Mouse (Mus musculus) Patski (cell line): ENCODE measurements at regions not wholly inside any gene's neighbourhood (a gene's known extent, or its start where the extent isn't known, plus 50 kb on each side); places are given as distances from the start of the nearest gene placed in this dataset.

Experiments used
- ATAC-seq: fragments of 100-300 bp; one replicate; pipeline ENCODE4 v1.8.0; 2021
- CTCF ChIA-PET: fragments of 350-600 bp; sonication (Branson Sonifier 250); formaldehyde crosslinking; loops from one replicate; lab custom pipeline; 2022; ENCODE audit warnings: inconsistent platforms; lab: Charles Lee
- POLR2A ChIA-PET: fragments of 350-600 bp; sonication (Branson Sonifier 250); formaldehyde crosslinking; loops from one replicate; lab custom pipeline; 2022; ENCODE audit warnings: antibody characterized with exemption, inconsistent platforms; lab: Charles Lee
- DNase-seq: peaks from one replicate; pipeline ENCODE4 v3.0.0-alpha.2; 2011; ENCODE audit warnings: low read depth, low spot score
- H3K27me3 ChIP-seq: fragments of 371-371 bp; one replicate; pipeline ENCODE4 v1.5.1; 2021
- CTCF ChIP-seq: fragments of 100-300 bp; IDR thresholded peaks from one replicate; pipeline ENCODE4 v1.5.1; 2021
- in situ Hi-C: fragments of 300-500 bp; cut with MboI; formaldehyde crosslinking; loops from 3 replicates; pipeline ENCODE4 v1.11.1; 2018; ENCODE audit warnings: low pct_unique_long_range_greater_than_20kb, mixed read lengths

DNA sequence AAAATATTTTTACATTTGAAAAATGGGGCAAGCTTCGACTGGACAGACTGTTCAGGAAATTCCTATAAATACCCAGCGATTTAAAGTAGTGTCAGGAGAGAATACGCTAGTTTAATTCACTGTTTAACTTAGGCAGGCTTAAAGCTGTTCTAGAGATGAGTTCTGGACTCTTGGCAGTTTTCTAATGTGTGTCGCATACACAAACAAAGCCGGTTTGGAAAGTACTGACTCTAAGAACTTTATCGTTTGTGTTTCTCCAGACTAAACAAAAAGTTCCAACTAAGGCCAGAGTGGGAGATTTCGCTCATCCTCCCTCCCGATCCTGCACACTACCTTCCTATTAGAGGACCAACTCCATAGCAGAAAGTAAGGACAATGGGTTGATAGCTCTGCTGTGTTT is 201.7 kb upstream of the Map3k1 start:
- H3K27me3 ChIP-seq = no peaks in the 10 kb centered on the region
- in situ Hi-C loops = no loop called here
- DNase-seq = no peak
- no peak for TF ChIP-seq CTCF
- ChIA-PET CTCF (no interaction called here), POLR2A (no interaction called here)
- no peak for ATAC-seq

DNA sequence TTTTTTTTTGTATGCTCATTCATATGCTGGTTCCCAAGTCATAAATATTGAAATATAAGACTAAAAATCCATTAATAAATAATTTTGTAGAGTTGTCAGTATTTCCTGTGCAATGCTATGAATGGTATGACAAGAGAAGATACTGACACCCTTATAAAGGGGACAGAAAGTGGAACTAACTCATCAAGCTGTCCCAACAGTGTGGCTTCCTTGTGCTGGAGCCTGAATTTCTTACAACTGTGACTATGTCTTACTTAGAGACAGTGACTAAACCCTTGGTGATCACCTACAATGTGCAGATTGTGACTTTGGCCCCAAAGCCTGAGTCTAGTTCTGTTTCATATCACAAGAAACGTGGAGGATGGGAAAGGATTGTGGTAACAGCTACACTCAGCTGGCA is 203.8 kb upstream of the Map3k1 start:
- in situ Hi-C loops = no loop called here
- POLR2A ChIA-PET = no interaction called here
- ATAC-seq (no peak), DNase-seq (no peak)
- no peaks in the 10 kb centered on the region for H3K27me3 ChIP-seq
- CTCF ChIA-PET = interaction anchor here (1.0 kb wide), 1 partner anchor 11 kb away, joined by 3 read pairs; no protein-coding TSS in a partner anchor
- TF ChIP-seq CTCF = no peak

DNA sequence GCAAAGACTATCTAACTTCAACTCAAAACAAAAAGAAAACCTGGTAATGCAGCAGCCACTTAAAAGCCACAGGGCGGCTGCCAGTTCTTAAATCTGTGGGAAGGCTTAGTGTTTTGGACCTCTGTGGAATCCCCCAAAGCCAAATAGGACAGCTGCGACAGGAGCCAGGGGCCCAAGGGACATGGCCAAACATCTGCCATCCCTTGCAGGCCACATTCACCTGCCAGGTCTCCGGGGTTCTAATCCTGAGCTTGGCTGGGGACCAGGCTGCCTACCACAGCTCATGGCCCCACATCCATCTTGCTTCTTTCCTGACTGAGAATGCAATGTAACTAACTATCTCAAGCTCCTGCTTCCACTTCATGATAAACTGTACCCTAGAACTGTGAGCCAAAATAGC is 206.3 kb upstream of the Map3k1 start:
- in situ Hi-C loops = no loop called here
- no peak for TF ChIP-seq CTCF
- ChIA-PET POLR2A (no interaction called here), CTCF (interaction anchor here (0.6 to 1.7 kb wide), 2 partner anchors 11 to 1395 kb away, joined by 3 to 8 read pairs; no protein-coding TSS in a partner anchor)
- no peak for ATAC-seq
- H3K27me3 ChIP-seq = no peaks in the 10 kb centered on the region
- no peak for DNase-seq

DNA sequence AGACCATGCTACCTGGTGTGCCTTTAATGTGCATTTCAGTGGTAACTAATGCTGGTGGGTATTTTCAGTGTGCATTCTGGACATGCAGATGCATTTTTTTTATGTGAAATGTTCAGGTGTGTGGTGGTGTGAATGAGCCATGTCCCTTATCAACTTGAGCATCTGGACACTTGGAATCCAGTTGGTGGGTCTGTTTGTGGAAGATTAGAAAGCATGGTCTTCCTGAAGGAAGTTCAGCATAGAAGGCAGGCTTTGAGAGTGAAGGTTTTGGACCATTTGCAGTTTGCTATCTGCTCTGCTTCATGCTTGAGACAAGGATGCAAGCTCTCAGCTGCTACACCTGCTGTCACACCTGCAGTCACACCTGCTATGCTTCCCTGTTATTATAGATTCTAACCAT is 207.5 kb upstream of the Map3k1 start:
- ChIA-PET CTCF (no interaction called here), POLR2A (no interaction called here)
- no peak for ATAC-seq
- TF ChIP-seq CTCF = no peak
- in situ Hi-C loops = no loop called here
- DNase-seq = no peak
- no peaks in the 10 kb centered on the region for H3K27me3 ChIP-seq

GRCm38 (mm10) chr13:112018497-112019281 is 209.9 kb upstream of the Map3k1 start:
- ATAC-seq = no peak
- H3K27me3 ChIP-seq = no peaks in the 10 kb centered on the region
- no peak for DNase-seq
- in situ Hi-C loops = no loop called here
- TF ChIP-seq CTCF = no peak
- POLR2A ChIA-PET = no interaction called here
- CTCF ChIA-PET = interaction anchor here (1.3 to 2.5 kb wide), 2 partner anchors 15 to 25 kb away, joined by 3 to 10 read pairs; no protein-coding TSS in a partner anchor

DNA sequence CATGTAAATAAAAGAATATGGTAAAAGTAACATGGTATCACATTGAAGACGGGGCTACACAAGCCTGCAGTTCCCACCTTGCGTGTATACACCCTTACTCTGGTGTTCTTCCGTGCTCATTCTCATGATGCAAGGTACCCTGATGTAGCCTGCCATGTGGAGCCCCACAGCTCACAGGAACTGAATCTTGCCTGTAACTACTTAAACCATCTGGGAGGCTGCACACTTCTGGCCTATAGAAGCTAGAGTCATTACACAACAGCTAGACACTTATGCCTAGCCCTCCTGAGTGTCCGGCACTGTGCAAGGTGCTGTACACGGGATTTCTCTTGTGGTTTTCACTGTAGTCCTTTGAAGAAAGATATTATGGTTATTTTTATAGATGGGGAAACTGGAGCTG is 210.8 kb upstream of the Map3k1 start:
- DNase-seq = no peak
- in situ Hi-C loops = no loop called here
- ChIA-PET CTCF (interaction anchor here (1.1 kb wide), 1 partner anchor 13 kb away, joined by 3 read pairs; no protein-coding TSS in a partner anchor), POLR2A (no interaction called here)
- no peak for ATAC-seq
- TF ChIP-seq CTCF = no peak
- no peaks in the 10 kb centered on the region for H3K27me3 ChIP-seq

GRCm38 (mm10) chr13:112023171-112023570 is 214.4 kb upstream of the Map3k1 start:
- no peak for TF ChIP-seq CTCF
- POLR2A ChIA-PET = interaction anchor here (0.6 kb wide), 1 partner anchor 216 kb away, joined by 5 read pairs; no protein-coding TSS in a partner anchor
- DNase-seq (no peak), ATAC-seq (no peak)
- CTCF ChIA-PET = interaction anchor here (0.6 kb wide), 1 partner anchor 10 kb away, joined by 3 read pairs; no protein-coding TSS in a partner anchor
- H3K27me3 ChIP-seq = no peaks in the 10 kb centered on the region
- in situ Hi-C loops = loop anchor here (5.0 kb wide), 2 partner anchors 56 to 236 kb away; no protein-coding TSS in a partner anchor

GRCm38 (mm10) chr13:112024667-112025585 is 216.1 kb upstream of the Map3k1 start:
- POLR2A ChIA-PET = no interaction called here
- no peaks in the 10 kb centered on the region for H3K27me3 ChIP-seq
- in situ Hi-C loops = loop anchor here (5.0 kb wide), 4 partner anchors 37 to 238 kb away; no protein-coding TSS in a partner anchor
- peak; percentile 13 for TF ChIP-seq CTCF
- ATAC-seq = peak; percentile 96
- CTCF ChIA-PET = interaction anchor here (1.3 to 2.7 kb wide), 3 partner anchors 12 to 165 kb away, joined by 5 to 6 read pairs (median 5); no protein-coding TSS in a partner anchor
- peak; percentile 95 for DNase-seq

GRCm38 (mm10) chr13:112025586-112025950 is 216.8 kb upstream of the Map3k1 start:
- ATAC-seq = no peak
- ChIA-PET CTCF (interaction anchor here (1.3 to 2.7 kb wide), 3 partner anchors 11 to 164 kb away, joined by 5 to 6 read pairs (median 5); no protein-coding TSS in a partner anchor), POLR2A (no interaction called here)
- H3K27me3 ChIP-seq = no peaks in the 10 kb centered on the region
- in situ Hi-C loops = loop anchor here (5.0 kb wide), 2 partner anchors 37 to 232 kb away; no protein-coding TSS in a partner anchor
- peak; percentile 19 for TF ChIP-seq CTCF
- no peak for DNase-seq

DNA sequence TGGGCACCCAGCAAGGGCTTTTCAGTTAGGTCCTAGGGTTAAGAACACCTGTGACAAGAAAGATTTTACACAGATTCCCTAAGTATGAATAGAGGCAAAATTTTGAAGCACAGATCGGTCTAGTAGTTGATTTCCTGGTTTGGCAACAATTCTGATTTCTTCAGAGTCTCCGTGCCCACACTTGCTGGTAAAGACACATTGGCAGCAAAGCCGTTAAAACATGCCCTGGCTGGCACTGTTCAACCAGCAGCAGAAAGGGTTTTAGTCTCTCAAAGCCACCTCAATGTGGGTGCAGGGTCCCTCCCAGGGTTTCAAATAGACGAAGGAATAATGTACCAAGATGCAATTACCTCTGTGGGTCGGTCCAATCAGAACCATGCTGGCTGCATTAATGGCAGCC is 218.9 kb upstream of the Map3k1 start:
- DNase-seq (no peak), ATAC-seq (no peak)
- POLR2A ChIA-PET = interaction anchor here (1.2 kb wide), 1 partner anchor 66 kb away, joined by 3 read pairs; no protein-coding TSS in a partner anchor
- H3K27me3 ChIP-seq = no peaks in the 10 kb centered on the region
- in situ Hi-C loops = loop anchor here (5.0 kb wide), 2 partner anchors 35 to 230 kb away; no protein-coding TSS in a partner anchor
- TF ChIP-seq CTCF = no peak
- CTCF ChIA-PET = interaction anchor here (1.2 to 2.4 kb wide), 2 partner anchors 9 to 16 kb away, joined by 4 to 8 read pairs; no protein-coding TSS in a partner anchor
